In genomic region chr3:58577506-58578050, GRCm38 (mm10) we compare ENCODE assay signal across 8 mouse cellular contexts. TPM values are rescaled to one million over a fixed set of nuclear protein-coding genes. Genes with fewer than 3 reads are reported as not detected.
DNase-seq lines count a peak whose midpoint lies in the region; ATAC-seq and TF ChIP-seq lines count a peak whose summit lies in the region.

No protein-coding gene starts in this region.

- WGBS in heart, adult 2 months = 6% methylated on average over 8 of the region's 8 CpGs
- 28% methylated on average over 8 of the region's 8 CpGs for WGBS in forebrain, embryonic 11.5 days
- 19% methylated on average over 8 of the region's 8 CpGs for WGBS in liver, embryonic 14.5 days (ENCODE audit: insufficient replicate concordance)

- TF ChIP-seq EP300 in heart, adult 2 months (IDR thresholded peaks at IDR 0.05; ENCODE audit: insufficient read depth, low read depth, low read length) = no peak
- TF ChIP-seq EP300 in CH12.LX (IDR thresholded peaks at IDR 0.05; ENCODE audit: low read length) = no peak
- no peak for TF ChIP-seq EP300 in liver, embryonic 14.5 days (IDR thresholded peaks at IDR 0.05; ENCODE audit: low read depth)

- dilution Hi-C loops in CH12.LX (cut with MboI; ENCODE audit: extremely low pct_ligation_motif_present, extremely low pct_unique_long_range_greater_than_20kb, low sequenced_read_pairs) = no loop called here

- intact Hi-C loops in heart, adult 2 months (cut with DNase I) = loop anchor here (2.0 to 5.0 kb wide), 4 partner anchors 53 to 730 kb away; partner anchors contain the start of genes Eif2a, Pfn2, Serp1 and Siah2
- intact Hi-C loops in heart, postnatal 25 days (cut with DNase I) = loop anchor here (2.0 to 5.0 kb wide), 3 partner anchors 51 to 160 kb away; partner anchors contain the start of gene Siah2

- peak overlapping the region; percentile 62; the same call in 1 of the 2 replicates for H3K4me2 ChIP-seq in CH12.LX (ENCODE audit: insufficient read depth, low read depth, poor library complexity, severe bottlenecking)
- peak overlapping the region; percentile 57 for H3K4me2 ChIP-seq in forebrain, embryonic 11.5 days (ENCODE audit: low read depth, low read length, severe bottlenecking)
- peak overlapping the region; percentile 74 for H3K4me2 ChIP-seq in liver, embryonic 14.5 days (ENCODE audit: low read depth)

- H3K36me3 ChIP-seq in heart, adult 2 months (ENCODE audit: control insufficient read depth, insufficient read depth, low read length) = peaks cover 23% of the 10 kb centered on the region
- H3K36me3 ChIP-seq in CH12.LX (replicated peaks in 1 of 2; ENCODE audit: control insufficient read depth in 1 of 2, insufficient read depth in 1 of 2, low read length in 1 of 2) = peaks cover 7 to 27% of the 10 kb centered on the region in 2 experiments
- H3K36me3 ChIP-seq in forebrain, embryonic 11.5 days (ENCODE audit: control insufficient read depth, insufficient read depth, low read length) = peaks cover 4% of the 10 kb centered on the region; the same call in 1 of the 2 replicates
- H3K36me3 ChIP-seq in liver, embryonic 14.5 days (replicated peaks; ENCODE audit: control insufficient read depth, insufficient read depth, low read depth) = peaks cover 6% of the 10 kb centered on the region; the same call in 1 of the 2 replicates

- no peak for ATAC-seq in forebrain, embryonic 11.5 days (replicated peaks; ENCODE audit: low FRiP score)
- ATAC-seq in liver, embryonic 14.5 days (ENCODE audit: insufficient read depth) = no peak
- ATAC-seq in megakaryocyte-erythroid progenitor cell, adult 5-6 weeks (replicated peaks; ENCODE audit: low FRiP score, low TSS enrichment, poor library complexity, severe bottlenecking) = no peak

- no peak for TF ChIP-seq RAD21 in CH12.LX (IDR thresholded peaks at IDR 0.05; ENCODE audit: low read depth, low read length)

- H3K9ac ChIP-seq in heart, adult 2 months (ENCODE audit: low read depth, low read length) = no peak overlapping the region
- peak overlapping the region; percentile 97 for H3K9ac ChIP-seq in CH12.LX (ENCODE audit: insufficient read depth, low read depth)
- peak overlapping the region; percentile 41; the same call in 1 of the 2 replicates for H3K9ac ChIP-seq in forebrain, embryonic 11.5 days (ENCODE audit: low read length)
- H3K9ac ChIP-seq in liver, embryonic 14.5 days (replicated peaks) = peak overlapping the region; percentile 99

- no peak for TF ChIP-seq CTCF in heart, adult 2 months (IDR thresholded peaks at IDR 0.05)
- TF ChIP-seq CTCF in CH12.LX (conservative IDR thresholded peaks at IDR 0.05 in 1 of 2, IDR thresholded peaks at IDR 0.05 in 1 of 2; ENCODE audit: low read depth in 2 of 2, low read length in 2 of 2) = no peak
- no peak for TF ChIP-seq CTCF in liver, embryonic 14.5 days (IDR thresholded peaks at IDR 0.05; ENCODE audit: low read depth)

- no peak for TF ChIP-seq POLR2A in heart, adult 2 months (IDR thresholded peaks at IDR 0.05; ENCODE audit: insufficient read depth, low read depth, low read length)
- TF ChIP-seq POLR2A in CH12.LX (IDR thresholded peaks at IDR 0.05; ENCODE audit: low read depth, low read length) = no peak

- peak overlapping the region; percentile 96 for H3K27ac ChIP-seq in heart, adult 2 months
- H3K27ac ChIP-seq in CH12.LX (ENCODE audit: insufficient read depth, low read depth) = no peak overlapping the region
- H3K27ac ChIP-seq in forebrain, embryonic 11.5 days (ENCODE audit: low read depth, low read length) = peak overlapping the region; percentile 98; the same call in 1 of the 2 replicates
- no peak overlapping the region for H3K27ac ChIP-seq in liver, embryonic 14.5 days

- in situ Hi-C loops in CH12.LX (cut with MboI; ENCODE audit: low pct_ligation_motif_present, low pct_unique_long_range_greater_than_20kb, low sequenced_read_pairs) = no loop called here

- H3K4me1 ChIP-seq in heart, adult 2 months (ENCODE audit: control insufficient read depth, insufficient read depth, low read length) = peaks cover 11% of the 10 kb centered on the region
- peaks cover 5 to 35% of the 10 kb centered on the region in 2 experiments; a peak in 3 of 4 replicates for H3K4me1 ChIP-seq in CH12.LX (ENCODE audit: control insufficient read depth in 1 of 2, insufficient read depth in 2 of 2)
- no peaks in the 10 kb centered on the region for H3K4me1 ChIP-seq in forebrain, embryonic 11.5 days (replicated peaks; ENCODE audit: control insufficient read depth, insufficient read depth, low read length)
- peaks cover 11 to 17% of the 10 kb centered on the region in 2 experiments for H3K4me1 ChIP-seq in liver, embryonic 14.5 days (replicated peaks; ENCODE audit: control insufficient read depth in 2 of 2, insufficient read depth in 2 of 2, low read length in 1 of 2)

- H3K4me3 ChIP-seq in heart, adult 2 months = peak overlapping the region; percentile 69
- H3K4me3 ChIP-seq in CH12.LX (replicated peaks in 1 of 3; ENCODE audit: low read depth in 2 of 3, low read length in 2 of 3, poor library complexity in 1 of 3) = peak overlapping the region; percentile 73 to 94 (median 80)
- H3K4me3 ChIP-seq in forebrain, embryonic 11.5 days (ENCODE audit: low read depth, low read length) = peak overlapping the region; percentile 89
- peak overlapping the region; percentile 84 to 99; a peak in 3 of 4 replicates for H3K4me3 ChIP-seq in liver, embryonic 14.5 days (ENCODE audit: insufficient read depth in 1 of 2, low read depth in 2 of 2, low read length in 2 of 2)

- no peak for DNase-seq in heart, adult 2 months
- no peak for DNase-seq in heart, postnatal 25 days (ENCODE audit: low spot score)
- DNase-seq in CH12.LX (ENCODE audit: extremely low read depth) = no peak
- no peak for DNase-seq in forebrain, embryonic 11.5 days (ENCODE audit: low spot score)
- peak in 1 of 3 experiments; percentile 37 for DNase-seq in liver, embryonic 14.5 days (ENCODE audit: low read depth in 3 of 3, low spot score in 3 of 3)
- DNase-seq in testis, postnatal 10 days (ENCODE audit: low spot score) = no peak
- no peak for DNase-seq in ovary, postnatal 10 days (ENCODE audit: low spot score)

- no peaks in the 10 kb centered on the region for H3K27me3 ChIP-seq in heart, adult 2 months (ENCODE audit: control insufficient read depth, insufficient read depth, low read length)
- no peaks in the 10 kb centered on the region for H3K27me3 ChIP-seq in CH12.LX (replicated peaks)
- H3K27me3 ChIP-seq in forebrain, embryonic 11.5 days (ENCODE audit: control insufficient read depth, insufficient read depth, low read length) = no peaks in the 10 kb centered on the region
- no peaks in the 10 kb centered on the region for H3K27me3 ChIP-seq in liver, embryonic 14.5 days (ENCODE audit: control insufficient read depth, insufficient read depth, low read length)

- no peaks in the 10 kb centered on the region for H3K9me3 ChIP-seq in CH12.LX (replicated peaks; ENCODE audit: low read length)
- no peaks in the 10 kb centered on the region for H3K9me3 ChIP-seq in forebrain, embryonic 11.5 days (ENCODE audit: control insufficient read depth, low read length)
- H3K9me3 ChIP-seq in liver, embryonic 14.5 days (ENCODE audit: control insufficient read depth, low read length) = no peaks in the 10 kb centered on the region

- H3K79me2 ChIP-seq in heart, adult 2 months (replicated peaks; ENCODE audit: control insufficient read depth, insufficient read depth, low read length) = peaks cover 8% of the 10 kb centered on the region
- peaks cover 55% of the 10 kb centered on the region for H3K79me2 ChIP-seq in CH12.LX (replicated peaks; ENCODE audit: control insufficient read depth, extremely low read depth, insufficient read depth, poor library complexity, severe bottlenecking)

RNA-seq across cellular contexts. Expression of gene Selenot, which starts 1.1 kb away (rescaled TPM):
- 100 to 1,000 TPM; 116 to 119 TPM for total RNA-seq in heart, adult 2 months (2021)
- polyA plus RNA-seq in heart, adult 2 months (2012; rRNA removed) = 48.3 and 92.1 TPM in 2 replicates
- total RNA-seq in heart, postnatal 25 days (2021) = 100 to 1,000 TPM; 119 to 125 TPM
- total RNA-seq in CH12.LX (2012; rRNA removed) = 63.6 and 76.6 TPM in 2 replicates
- 254 and 283 TPM in 2 replicates for total RNA-seq in CH12.LX (2014; rRNA removed)
- 134 and 157 TPM in 2 replicates for polyA plus RNA-seq in CH12.LX (2012; ENCODE audit: insufficient read length, low read depth)
- 23.8 and 26.7 TPM in 2 replicates for polyA plus RNA-seq in forebrain, embryonic 11.5 days (2014; fragmentation: Nextera tagmentation; extraction: Ambion mirVana)
- 22.3 and 28.5 TPM in 2 replicates for polyA plus RNA-seq in liver, embryonic 14.5 days (2012; rRNA removed)
- 15.2 and 16.0 TPM in 2 replicates for polyA plus RNA-seq in liver, embryonic 14.5 days (2014; fragmentation: Nextera tagmentation; extraction: Ambion mirVana)
- 82.6 and 95.9 TPM in 2 replicates for total RNA-seq in megakaryocyte-erythroid progenitor cell, adult 5-6 weeks (2014; fragmentation: Nextera tagmentation)
- 183 and 186 TPM in 2 replicates for total RNA-seq in megakaryocyte-erythroid progenitor cell, adult 5-6 weeks (2017)

RNA-seq across cellular contexts. Expression of gene Serp1, which starts 51.9 kb away (rescaled TPM):
- 10 to 100 TPM; 12.2 to 12.3 TPM for total RNA-seq in heart, adult 2 months (2021)
- polyA plus RNA-seq in heart, adult 2 months (2012; rRNA removed) = 6.8 and 9.0 TPM in 2 replicates
- 10 to 100 TPM; 13.0 to 14.3 TPM for total RNA-seq in heart, postnatal 25 days (2021)
- 210 and 219 TPM in 2 replicates for total RNA-seq in CH12.LX (2012; rRNA removed)
- 470 and 509 TPM in 2 replicates for total RNA-seq in CH12.LX (2014; rRNA removed)
- polyA plus RNA-seq in CH12.LX (2012; ENCODE audit: insufficient read length, low read depth) = 252 and 298 TPM in 2 replicates
- polyA plus RNA-seq in forebrain, embryonic 11.5 days (2014; fragmentation: Nextera tagmentation; extraction: Ambion mirVana) = 136 and 140 TPM in 2 replicates
- polyA plus RNA-seq in liver, embryonic 14.5 days (2012; rRNA removed) = 27.6 and 32.5 TPM in 2 replicates
- polyA plus RNA-seq in liver, embryonic 14.5 days (2014; fragmentation: Nextera tagmentation; extraction: Ambion mirVana) = 91.2 and 96.1 TPM in 2 replicates
- 38.0 and 40.2 TPM in 2 replicates for total RNA-seq in megakaryocyte-erythroid progenitor cell, adult 5-6 weeks (2014; fragmentation: Nextera tagmentation)
- 64.6 and 71.3 TPM in 2 replicates for total RNA-seq in megakaryocyte-erythroid progenitor cell, adult 5-6 weeks (2017)

RNA-seq across cellular contexts. Expression of gene Eif2a, which starts 52.0 kb away (rescaled TPM):
- total RNA-seq in heart, adult 2 months (2021) = 10 to 100 TPM; 32.0 to 42.0 TPM
- 9.3 and 27.5 TPM in 2 replicates for polyA plus RNA-seq in heart, adult 2 months (2012; rRNA removed)
- total RNA-seq in heart, postnatal 25 days (2021) = 10 to 100 TPM; 35.4 to 42.4 TPM
- total RNA-seq in CH12.LX (2012; rRNA removed) (107 and 119 TPM in 2 replicates), CH12.LX (2014; rRNA removed) (215 and 241 TPM in 2 replicates)
- polyA plus RNA-seq in CH12.LX (2012; ENCODE audit: insufficient read length, low read depth) = 116 and 117 TPM in 2 replicates
- 58.9 and 61.9 TPM in 2 replicates for polyA plus RNA-seq in forebrain, embryonic 11.5 days (2014; fragmentation: Nextera tagmentation; extraction: Ambion mirVana)
- polyA plus RNA-seq in liver, embryonic 14.5 days (2012; rRNA removed) = 22.7 and 35.4 TPM in 2 replicates
- 29.3 and 34.1 TPM in 2 replicates for polyA plus RNA-seq in liver, embryonic 14.5 days (2014; fragmentation: Nextera tagmentation; extraction: Ambion mirVana)
- 123 and 132 TPM in 2 replicates for total RNA-seq in megakaryocyte-erythroid progenitor cell, adult 5-6 weeks (2014; fragmentation: Nextera tagmentation)
- total RNA-seq in megakaryocyte-erythroid progenitor cell, adult 5-6 weeks (2017) = 149 and 153 TPM in 2 replicates

RNA-seq across cellular contexts. Expression of gene Erich6, which starts 59.4 kb away (rescaled TPM):
- total RNA-seq in heart, adult 2 months (2021) = not detected
- polyA plus RNA-seq in heart, adult 2 months (2012; rRNA removed) = 0.10 and 0.12 TPM in 2 replicates
- total RNA-seq in heart, postnatal 25 days (2021) = not detected
- not detected in 2 replicates for total RNA-seq in CH12.LX (2012; rRNA removed)
- total RNA-seq in CH12.LX (2014; rRNA removed) = not detected in 2 replicates
- polyA plus RNA-seq in CH12.LX (2012; ENCODE audit: insufficient read length, low read depth) = 0.11 TPM in 1 of 2 replicates, not detected in the other
- polyA plus RNA-seq in forebrain, embryonic 11.5 days (2014; fragmentation: Nextera tagmentation; extraction: Ambion mirVana) = not detected in 2 replicates
- polyA plus RNA-seq in liver, embryonic 14.5 days (2012; rRNA removed) = 0.01 TPM in 1 of 2 replicates, not detected in the other
- polyA plus RNA-seq in liver, embryonic 14.5 days (2014; fragmentation: Nextera tagmentation; extraction: Ambion mirVana) = not detected in 2 replicates
- not detected in 2 replicates for total RNA-seq in megakaryocyte-erythroid progenitor cell, adult 5-6 weeks (2014; fragmentation: Nextera tagmentation)
- total RNA-seq in megakaryocyte-erythroid progenitor cell, adult 5-6 weeks (2017) = not detected in 2 replicates

Comparison
In these comparisons a context has a peak if more than half of its experiments do, and no peak if none do; other contexts are left out.
1. H3K27ac ChIP-seq: peak in heart, adult 2 months (single experiment) and forebrain, embryonic 11.5 days (single experiment); none in CH12.LX (single experiment) and liver, embryonic 14.5 days (single experiment).
2. Peak in every context shown above with its lines, with median percentiles within 50 percentile points of each other: H3K4me3 ChIP-seq and H3K4me2 ChIP-seq.